Mouse (Mus musculus): Measurements from ENCODE around the gene Ndufb4.

DNA sequence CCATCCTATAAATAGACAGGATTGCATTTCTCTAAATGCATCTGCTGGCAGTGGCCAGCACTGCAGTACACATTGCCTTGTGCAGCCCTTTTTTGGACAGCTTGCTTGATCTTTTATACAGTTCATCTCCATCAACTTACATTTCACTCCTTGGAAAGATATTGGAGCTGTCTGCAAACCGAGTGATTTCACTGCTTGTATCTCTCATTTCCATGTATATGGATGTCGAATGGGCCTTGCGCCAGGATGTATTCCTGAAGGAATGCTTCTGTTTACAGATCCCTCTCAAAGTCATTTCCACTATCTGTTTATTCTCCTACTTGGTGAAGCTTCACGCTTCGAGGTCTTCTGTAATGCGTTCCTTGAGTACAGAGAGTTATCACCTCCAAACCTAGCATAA is 50.0 kb downstream of the Ndufb4 start:
- TF ChIP-seq CTCF (IDR thresholded peaks at IDR 0.05; ENCODE audit: low read depth), result no peak
- TF ChIP-seq EP300 (IDR thresholded peaks at IDR 0.05; ENCODE audit: low read depth), result no peak

All from heart, postnatal 0 days (tissue).